Mouse (Mus musculus) cerebellum, postnatal 10 days (tissue): ENCODE results near the gene Mgmt.
A peak's percentile ranks its signal among the peaks of the same experiment; 100 is the strongest.

Experiments
- DNase-seq, 2 experiments: peaks; one replicate each; pipeline ENCODE4 v3.0.0; 2021; ENCODE audit warnings: mixed read lengths in 2 of 2

The Mgmt gene

GRCm38 (mm10) chr7:136916021-136916420 lies 21.6 kb downstream of the Mgmt start:
- DNase-seq: no peak

GRCm38 (mm10) chr7:136920976-136921755 lies 26.8 kb downstream of the Mgmt start:
- no peak for DNase-seq

GRCm38 (mm10) chr7:136922230-136922629 lies 27.8 kb downstream of the Mgmt start:
- no peak for DNase-seq

GRCm38 (mm10) chr7:136924610-136925260 lies 30.3 kb downstream of the Mgmt start:
- DNase-seq: no peak

GRCm38 (mm10) chr7:136926178-136926577 lies 31.8 kb downstream of the Mgmt start:
- DNase-seq: no peak

GRCm38 (mm10) chr7:136930451-136930850 lies 36.0 kb downstream of the Mgmt start:
- DNase-seq: no peak

- DNase-seq: no peak
Measured at GRCm38 (mm10) chr7:136933367-136933766, 39.0 kb downstream of the Mgmt start.

- no peak for DNase-seq
Measured at GRCm38 (mm10) chr7:136934336-136934735, 39.9 kb downstream of the Mgmt start.

GRCm38 (mm10) chr7:136934784-136935183 lies 40.4 kb downstream of the Mgmt start:
- DNase-seq: no peak

GRCm38 (mm10) chr7:136938371-136938770 lies 44.0 kb downstream of the Mgmt start:
- DNase-seq: no peak

- DNase-seq: no peak
Measured at GRCm38 (mm10) chr7:136942414-136942813, 48.0 kb downstream of the Mgmt start.

GRCm38 (mm10) chr7:136943886-136944285 lies 49.5 kb downstream of the Mgmt start:
- no peak for DNase-seq

- DNase-seq: no peak
Measured at GRCm38 (mm10) chr7:136945697-136946096, 51.3 kb downstream of the Mgmt start.

GRCm38 (mm10) chr7:136946131-136946530 lies 51.7 kb downstream of the Mgmt start:
- DNase-seq: peak; percentile 36 to 38

GRCm38 (mm10) chr7:136948275-136948810 lies 53.9 kb downstream of the Mgmt start:
- DNase-seq: no peak

GRCm38 (mm10) chr7:136952608-136953007 lies 58.2 kb downstream of the Mgmt start:
- DNase-seq: no peak

- DNase-seq: no peak
Measured at GRCm38 (mm10) chr7:136953251-136953650, 58.8 kb downstream of the Mgmt start.

GRCm38 (mm10) chr7:136972361-136972760 lies 77.9 kb downstream of the Mgmt start:
- DNase-seq: no peak

GRCm38 (mm10) chr7:136975001-136975400 lies 80.6 kb downstream of the Mgmt start:
- DNase-seq: no peak

GRCm38 (mm10) chr7:136997456-136997855 lies 103.0 kb downstream of the Mgmt start:
- DNase-seq: no peak

- no peak for DNase-seq
Measured at GRCm38 (mm10) chr7:137000703-137001102, 106.3 kb downstream of the Mgmt start.

- no peak for DNase-seq
Measured at GRCm38 (mm10) chr7:137001215-137001614, 106.8 kb downstream of the Mgmt start.

GRCm38 (mm10) chr7:137001783-137002182 lies 107.4 kb downstream of the Mgmt start:
- DNase-seq: peak; percentile 22 to 44

- DNase-seq: no peak
Measured at GRCm38 (mm10) chr7:137002431-137002830, 108.0 kb downstream of the Mgmt start.
